Mouse (Mus musculus) kidney, adult 18-20 months (tissue): ENCODE data around the gene Pafah2.
A peak's percentile ranks its signal among the peaks of the same experiment; 100 is the strongest.

ENCODE experiments used
- DNase-seq: peaks from one replicate; pipeline ENCODE4 v3.0.0; 2021

The Pafah2 gene

GRCm38 (mm10) chr4:134395977-134396825, at the start of gene Pafah2:
Gene Pafah2, plus strand, starts transcription at chr4:134396320.
- DNase-seq, result peak; percentile 90

GRCm38 (mm10) chr4:134348078-134348477, 48.0 kb upstream of the Pafah2 start:
- DNase-seq, result peak; percentile 78

GRCm38 (mm10) chr4:134348545-134348944, 47.6 kb upstream of the Pafah2 start:
- DNase-seq, result no peak

DNA sequence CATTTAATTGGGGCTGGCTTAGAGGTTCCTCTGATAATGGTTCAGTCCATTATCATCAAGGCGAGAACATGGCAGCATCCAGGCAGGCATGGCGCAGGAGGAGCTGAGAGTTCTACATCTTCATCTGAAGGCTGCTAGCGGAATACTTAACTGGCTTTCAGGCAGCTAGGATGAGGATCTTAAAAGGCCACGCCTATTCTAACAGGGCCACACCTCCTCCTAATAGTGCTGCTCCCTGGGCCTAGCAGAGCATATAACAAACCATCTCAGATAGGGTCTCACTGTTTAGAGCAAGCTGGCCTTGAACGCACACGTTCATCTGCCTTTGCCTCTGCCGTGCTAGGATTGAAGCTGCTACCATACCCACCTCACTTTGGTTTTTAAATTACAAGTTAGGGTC, 46.3 kb upstream of the Pafah2 start:
- no peak for DNase-seq

DNA sequence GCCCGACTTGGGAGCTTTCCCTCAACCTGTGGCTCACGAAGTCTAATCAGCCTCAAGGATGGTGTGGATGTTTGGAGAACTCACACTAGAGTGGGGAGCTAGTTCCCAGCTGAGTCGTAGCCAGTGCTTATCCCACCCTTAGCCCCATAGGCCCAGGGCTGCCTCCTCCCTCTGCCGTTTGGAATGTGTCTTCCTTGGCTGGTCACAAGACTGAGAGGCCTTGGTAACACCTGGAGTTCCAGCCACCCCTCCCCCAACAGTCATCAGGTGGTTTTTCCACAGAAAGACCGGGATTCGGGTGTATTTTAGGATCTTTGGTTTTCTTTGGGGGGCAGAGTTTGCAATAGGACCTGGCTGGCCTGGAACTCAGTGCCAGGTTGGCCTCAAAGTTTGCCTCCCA, 45.5 kb upstream of the Pafah2 start:
- DNase-seq, result no peak

- DNase-seq, result peak; percentile 22
Measured at GRCm38 (mm10) chr4:134351329-134352260, 44.5 kb upstream of the Pafah2 start.

DNA sequence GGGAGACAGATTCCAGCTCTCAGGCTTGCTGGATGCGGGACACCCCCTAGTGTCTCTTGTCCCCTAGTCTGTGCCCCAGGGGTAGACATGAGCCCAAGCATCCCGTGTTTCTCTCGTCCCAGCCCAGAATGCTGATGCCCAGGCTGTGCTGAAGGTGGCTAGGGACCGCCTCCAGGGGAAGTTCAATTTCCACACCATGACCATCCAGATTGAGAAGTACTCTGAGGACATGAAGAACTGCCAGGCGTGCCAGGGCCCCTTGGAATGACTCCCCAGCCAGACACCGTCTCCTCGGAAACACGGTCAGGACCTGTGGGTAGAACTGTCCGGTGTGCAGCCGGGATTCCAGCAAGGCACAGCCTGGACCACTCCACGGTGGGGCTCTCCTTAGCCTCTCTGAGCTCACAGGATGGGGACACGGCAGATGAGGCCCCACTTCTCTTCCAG, 43.8 kb upstream of the Pafah2 start:
- no peak for DNase-seq

DNA sequence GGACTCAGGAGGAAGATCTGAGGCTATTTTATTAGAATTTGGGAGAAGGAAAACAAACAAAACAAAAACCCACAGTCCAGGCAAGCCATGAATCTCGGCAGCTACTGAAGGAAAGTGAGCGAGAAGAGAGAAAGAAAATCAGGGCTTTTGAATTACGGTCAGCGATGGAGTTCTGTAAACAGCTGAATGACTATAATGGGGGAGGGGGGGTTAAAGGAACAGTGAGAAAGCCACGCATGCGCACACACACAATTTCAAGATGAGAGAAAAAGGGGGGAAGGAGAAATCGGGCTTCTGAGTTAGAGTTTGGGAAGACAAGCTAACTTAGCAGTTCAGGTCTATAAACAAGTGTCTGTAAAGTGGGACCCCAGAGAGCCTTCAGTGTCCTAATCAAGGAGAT, 43.2 kb upstream of the Pafah2 start:
- no peak for DNase-seq

- DNase-seq, result no peak
Measured at GRCm38 (mm10) chr4:134353527-134354409, 42.4 kb upstream of the Pafah2 start.

DNA sequence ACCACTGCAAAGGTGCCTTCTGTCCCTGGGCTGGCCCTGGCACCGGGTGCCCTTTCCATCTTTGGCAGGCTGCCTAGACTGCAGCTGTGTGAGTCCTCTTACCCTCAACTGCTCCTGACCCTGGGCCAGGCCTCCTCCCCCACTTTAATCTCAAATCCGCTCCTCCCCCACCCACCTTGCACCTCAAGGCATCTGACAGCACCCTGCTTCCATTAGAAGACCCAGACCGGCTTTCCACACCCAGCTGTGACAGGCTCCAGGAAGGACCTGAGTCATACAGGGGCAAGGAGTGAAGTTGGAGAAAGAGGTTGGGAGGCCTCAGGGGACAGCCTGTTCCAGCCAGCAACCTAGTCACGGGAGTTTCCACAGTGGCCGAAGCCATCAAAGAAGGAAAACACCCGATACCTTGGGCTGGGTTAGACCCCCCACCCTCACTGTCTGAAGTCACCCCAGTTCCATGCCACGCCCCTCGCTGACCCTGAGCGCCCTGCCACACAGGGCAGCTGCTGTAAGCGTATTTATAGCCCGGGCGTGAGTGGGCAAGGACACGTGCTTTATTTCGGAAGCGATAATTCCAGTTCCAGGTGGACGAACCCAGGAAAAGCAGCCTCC, 40.2 kb upstream of the Pafah2 start:
- peak; percentile 87 for DNase-seq

GRCm38 (mm10) chr4:134356591-134357460, 39.3 kb upstream of the Pafah2 start:
- peak; percentile 89 for DNase-seq

- no peak for DNase-seq
Measured at GRCm38 (mm10) chr4:134357461-134357771, 38.7 kb upstream of the Pafah2 start.

DNA sequence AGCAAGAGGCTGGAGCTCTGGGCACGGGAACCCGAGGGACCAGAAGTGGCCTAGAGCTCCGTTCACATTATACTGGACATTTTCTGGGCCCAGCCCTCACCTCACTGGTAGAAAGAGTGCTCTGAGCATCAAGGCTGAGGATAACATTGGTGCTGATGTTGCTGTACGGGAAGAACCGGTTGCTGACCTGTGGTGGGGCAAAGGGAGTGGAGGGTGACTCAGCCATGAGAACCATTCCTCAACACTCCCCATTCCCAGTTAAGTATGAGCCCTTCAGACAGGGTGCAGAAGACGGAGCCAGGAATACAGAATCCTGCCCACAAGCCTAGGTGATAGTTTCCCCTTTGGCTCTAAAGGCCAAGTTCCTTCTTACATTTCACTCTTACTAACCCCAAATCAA, 36.5 kb upstream of the Pafah2 start:
- DNase-seq, result no peak

DNA sequence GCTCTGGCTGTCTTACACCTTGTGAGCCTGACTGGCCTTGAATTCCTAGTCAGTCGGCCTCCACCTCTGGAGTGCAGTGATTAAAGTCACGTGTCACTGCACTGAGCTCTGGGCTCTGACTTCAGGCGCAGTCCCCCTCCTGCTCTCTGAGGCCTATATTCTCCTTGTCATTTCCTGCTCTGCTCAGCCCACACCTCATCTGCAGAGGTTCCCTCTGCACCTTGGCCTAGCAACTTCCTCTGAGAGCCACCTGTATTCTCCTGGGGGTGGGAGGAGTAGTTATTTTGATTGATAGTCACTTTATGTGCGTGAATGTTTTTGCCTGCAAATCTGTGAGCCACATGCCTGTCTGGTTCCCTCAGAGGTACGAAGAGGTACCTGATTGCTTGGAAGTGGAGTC, 34.9 kb upstream of the Pafah2 start:
- no peak for DNase-seq

GRCm38 (mm10) chr4:134362124-134362523, 34.0 kb upstream of the Pafah2 start:
- no peak for DNase-seq

- DNase-seq, result peak; percentile 52
Measured at GRCm38 (mm10) chr4:134362586-134362985, 33.5 kb upstream of the Pafah2 start.

DNA sequence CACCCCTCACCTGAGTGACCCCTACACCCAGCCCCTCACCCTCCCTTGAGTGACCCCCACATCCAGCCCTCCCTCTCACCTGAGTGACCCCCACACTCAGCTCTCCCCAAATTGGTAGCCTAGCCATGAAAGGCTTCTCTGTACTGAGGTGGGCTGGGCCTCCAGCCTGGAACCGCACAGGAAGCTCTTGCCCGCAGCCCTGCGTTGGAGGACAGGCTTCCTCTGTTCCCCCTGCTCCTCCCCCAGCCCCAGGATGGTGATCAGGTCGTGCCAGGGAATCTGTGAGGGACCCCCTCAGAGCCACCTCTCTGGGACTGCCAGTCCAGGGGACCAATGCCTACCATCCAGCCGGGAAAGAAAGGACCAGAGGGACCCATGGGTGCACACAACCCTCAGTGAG, 30.8 kb upstream of the Pafah2 start:
- no peak for DNase-seq

DNA sequence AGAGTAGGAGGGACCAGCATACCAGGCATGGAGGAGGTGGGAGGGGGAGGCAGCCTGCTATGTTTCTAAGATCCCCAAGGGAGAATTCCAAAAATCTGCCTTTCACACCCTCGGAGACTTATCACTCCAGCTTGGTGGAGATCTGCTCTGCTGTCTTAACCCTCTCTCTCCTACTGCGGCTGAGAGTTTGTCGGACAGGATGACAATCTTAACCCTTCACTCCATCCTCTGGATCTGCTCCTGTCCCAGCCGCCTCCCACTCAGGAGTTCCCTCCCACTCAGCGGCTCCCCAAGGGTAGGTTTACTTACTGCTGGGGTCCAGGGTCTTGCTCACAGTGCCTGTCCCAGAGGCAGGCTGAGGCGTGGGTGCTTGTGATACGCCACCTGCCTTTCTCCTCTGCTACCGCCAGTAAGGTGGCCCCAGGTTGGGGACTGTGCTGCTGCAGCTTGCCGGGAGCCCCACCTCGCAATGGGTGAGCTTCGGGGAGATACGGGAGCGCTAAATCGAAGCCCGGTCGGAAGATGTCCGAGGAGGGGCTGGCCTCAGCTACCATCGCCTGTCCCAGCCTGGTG, 25.4 kb upstream of the Pafah2 start:
- DNase-seq, result no peak

GRCm38 (mm10) chr4:134371316-134371855, 24.7 kb upstream of the Pafah2 start:
- DNase-seq, result no peak

DNA sequence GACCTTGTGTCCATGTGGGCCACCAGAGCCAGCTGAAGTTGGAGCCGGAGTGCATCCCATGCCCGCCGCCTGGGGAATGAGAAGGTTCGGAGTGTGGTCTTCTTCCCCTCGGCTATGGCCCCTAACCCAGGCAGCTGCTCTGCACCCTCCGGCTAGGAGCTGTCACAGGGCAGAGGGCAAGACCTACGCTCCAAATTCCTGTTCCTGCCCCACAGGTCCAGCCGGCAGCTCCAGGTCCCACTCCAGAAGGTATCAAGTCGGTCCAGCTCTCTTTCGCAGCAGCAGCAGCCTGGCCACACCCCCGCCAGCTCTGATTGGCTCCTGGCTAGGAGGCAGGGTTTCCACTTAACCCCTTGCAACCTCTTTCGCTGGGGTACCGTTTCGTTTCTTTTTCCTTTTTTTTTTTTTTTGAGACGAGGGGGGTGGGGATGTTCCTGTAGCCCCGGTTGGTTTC, 23.8 kb upstream of the Pafah2 start:
- peak; percentile 82 for DNase-seq

GRCm38 (mm10) chr4:134373295-134373694, 22.8 kb upstream of the Pafah2 start:
- DNase-seq, result no peak
